Mouse (Mus musculus) liver, adult 2 months (tissue): Measurements from ENCODE around the gene Exoc7. TPM values are rescaled to one million over a fixed set of nuclear protein-coding genes. Genes with fewer than 3 reads are reported as not detected.

Experiments used
- DNase-seq: peaks from one replicate; pipeline ENCODE4 v3.0.0-alpha.2; 2011; ENCODE audit warnings: low read depth, low spot score; ENCODE audit errors: extremely low read depth
- H3K27ac ChIP-seq: fragments of 200-500 bp; replicated peaks from 2 replicates; pipeline ENCODE4 v1.5.1; 2012; ENCODE audit warnings: low read depth, mild to moderate bottlenecking, control low read depth, inconsistent platforms, low read length; ENCODE audit not compliant: insufficient read depth
- H3K27me3 ChIP-seq: fragments of 200-500 bp; 2 replicates; pipeline ENCODE4 v1.6.1; 2012; ENCODE audit warnings: mild to moderate bottlenecking, moderate library complexity, low read length, inconsistent platforms; ENCODE audit not compliant: control insufficient read depth, insufficient read depth
- H3K36me3 ChIP-seq: fragments of 200-500 bp; 2 replicates; pipeline ENCODE4 v1.6.1; 2012; ENCODE audit warnings: low read length, inconsistent platforms; ENCODE audit not compliant: control insufficient read depth, insufficient read depth
- H3K4me1 ChIP-seq: fragments of 200-500 bp; 2 replicates; pipeline ENCODE4 v1.6.1; 2011; ENCODE audit warnings: low read length; ENCODE audit not compliant: control insufficient read depth, insufficient read depth
- H3K4me3 ChIP-seq: fragments of 200-500 bp; 2 replicates; pipeline ENCODE4 v1.5.1; 2011; ENCODE audit warnings: low read depth, mild to moderate bottlenecking, control low read depth, low read length, moderate library complexity; ENCODE audit not compliant: insufficient read depth
- H3K79me2 ChIP-seq: fragments of 200-500 bp; 2 replicates; pipeline ENCODE4 v1.6.1; 2012; ENCODE audit warnings: inconsistent platforms, mild to moderate bottlenecking, low read length, moderate library complexity; ENCODE audit not compliant: control insufficient read depth, insufficient read depth
- H3K9ac ChIP-seq: fragments of 200-500 bp; 2 replicates; pipeline ENCODE4 v1.6.1; 2012; ENCODE audit warnings: low read depth, mild to moderate bottlenecking, control low read depth, inconsistent platforms, low read length
- CTCF ChIP-seq: fragments of 200-500 bp; IDR thresholded peaks from 2 replicates; pipeline ENCODE4 v1.5.1; 2011; ENCODE audit warnings: low read depth, low read length, control low read depth
- POLR2A ChIP-seq: fragments of 200-500 bp; IDR thresholded peaks from 2 replicates; pipeline ENCODE4 v1.6.1; 2011; ENCODE audit warnings: low read length, control low read depth; ENCODE audit not compliant: insufficient read depth; ENCODE audit errors: extremely low read depth
- WGBS: fragments of 180-500 bp; shearing (Covaris S2); methylation state at CpG from one replicate; pipeline ENCODE4 v1.1.7; 2018; 5-methylcytosine and 5-hydroxymethylcytosine counted together
- polyA plus RNA-seq: library from polyadenylated mRNA; depleted of rRNA; stranded (reverse); fragments of >200 nt; gene quantifications from 2 replicates; pipeline ENCODE4 v1.2.3, GENCODE M21; 2012
- total RNA-seq: library from RNA; depleted of rRNA; stranded (reverse); fragments of >200 nt; gene quantifications from 2 replicates; pipeline ENCODE4 v1.2.3, GENCODE M21; 2014

The Exoc7 gene
- total and polyA plus RNA-seq, 2 experiments, result 15.9 to 19.5 TPM

DNA sequence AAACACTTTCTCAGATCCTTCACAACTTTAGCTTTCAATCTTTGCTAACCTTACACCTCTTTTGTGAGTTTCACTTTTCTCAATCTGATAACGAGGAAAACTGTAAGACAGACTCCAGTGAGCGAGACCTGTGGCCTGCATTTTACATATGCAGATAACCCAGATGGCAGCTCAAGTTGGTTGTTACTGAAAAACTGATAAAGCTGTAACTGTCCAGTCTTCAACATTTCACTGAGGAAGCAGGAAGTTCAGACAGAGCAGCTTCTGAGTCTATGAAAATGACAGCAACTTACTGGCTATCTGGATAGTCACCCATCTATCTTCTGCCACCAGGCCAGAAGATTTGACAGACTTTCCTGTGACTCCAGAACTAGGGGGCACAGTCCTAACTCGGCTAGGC, 2.6 kb upstream of the Exoc7 start:
- H3K4me1 ChIP-seq, result peaks cover 8% of the 10 kb centered on the region
- H3K4me3 ChIP-seq, result no peak overlapping the region
- WGBS, result 58% methylated on average over 3 of the region's 3 CpGs
- H3K27me3 ChIP-seq, result no peaks in the 10 kb centered on the region
- H3K9ac ChIP-seq, result no peak overlapping the region
- no peak overlapping the region for H3K27ac ChIP-seq
- DNase-seq, result no peak
- peaks cover 1% of the 10 kb centered on the region; the same call in 1 of the 2 replicates for H3K36me3 ChIP-seq
- no peak for TF ChIP-seq CTCF
- TF ChIP-seq POLR2A, result no peak
- H3K79me2 ChIP-seq, result peaks cover 4% of the 10 kb centered on the region; the same call in 1 of the 2 replicates

DNA sequence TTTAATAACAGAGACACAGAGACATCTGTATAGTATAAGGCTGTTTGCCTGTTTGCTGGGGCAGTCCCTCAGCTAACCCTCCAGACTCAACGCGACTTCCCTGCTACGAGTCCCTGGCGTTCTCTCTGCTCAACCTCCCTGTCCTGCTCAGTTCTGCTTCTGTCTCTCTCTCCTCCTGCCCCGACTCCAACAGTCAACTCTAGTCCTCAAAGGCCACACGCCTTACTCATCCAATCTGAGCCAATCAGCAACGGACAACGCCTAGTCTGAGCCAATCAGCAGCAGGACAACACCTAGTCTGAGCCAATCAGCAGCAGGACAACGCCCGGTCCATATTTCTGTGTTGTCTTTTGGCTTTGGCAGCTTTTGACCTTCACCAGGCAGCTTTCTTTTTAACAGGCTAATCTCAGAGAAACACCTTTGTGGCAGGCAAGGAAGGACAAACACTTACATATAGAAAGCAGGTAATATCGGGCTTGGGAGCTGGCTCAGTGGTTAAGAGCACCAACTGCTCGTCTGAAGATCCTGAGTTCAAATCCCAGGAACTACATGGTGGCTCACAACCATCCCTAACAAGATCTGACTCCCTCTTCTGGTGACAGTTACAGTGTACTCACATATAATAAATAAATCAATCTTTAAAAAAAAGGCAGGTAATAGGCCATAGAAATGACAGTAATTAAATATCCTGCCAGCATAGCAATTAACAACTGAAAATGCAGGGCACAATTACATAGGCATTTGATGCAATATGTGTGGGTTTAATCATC, 914 bp upstream of the Exoc7 start:
- Histone ChIP-seq H3K79me2 (peaks cover 4% of the 10 kb centered on the region; the same call in 1 of the 2 replicates), H3K27me3 (no peaks in the 10 kb centered on the region), H3K9ac (no peak overlapping the region), H3K4me3 (no peak overlapping the region), H3K27ac (no peak overlapping the region), H3K36me3 (peaks cover 10% of the 10 kb centered on the region; the same call in 1 of the 2 replicates), H3K4me1 (peaks cover 8% of the 10 kb centered on the region)
- TF ChIP-seq POLR2A, result no peak
- no peak for TF ChIP-seq CTCF
- DNase-seq, result no peak
- WGBS, result 94% methylated on average over 12 of the region's 12 CpGs

DNA sequence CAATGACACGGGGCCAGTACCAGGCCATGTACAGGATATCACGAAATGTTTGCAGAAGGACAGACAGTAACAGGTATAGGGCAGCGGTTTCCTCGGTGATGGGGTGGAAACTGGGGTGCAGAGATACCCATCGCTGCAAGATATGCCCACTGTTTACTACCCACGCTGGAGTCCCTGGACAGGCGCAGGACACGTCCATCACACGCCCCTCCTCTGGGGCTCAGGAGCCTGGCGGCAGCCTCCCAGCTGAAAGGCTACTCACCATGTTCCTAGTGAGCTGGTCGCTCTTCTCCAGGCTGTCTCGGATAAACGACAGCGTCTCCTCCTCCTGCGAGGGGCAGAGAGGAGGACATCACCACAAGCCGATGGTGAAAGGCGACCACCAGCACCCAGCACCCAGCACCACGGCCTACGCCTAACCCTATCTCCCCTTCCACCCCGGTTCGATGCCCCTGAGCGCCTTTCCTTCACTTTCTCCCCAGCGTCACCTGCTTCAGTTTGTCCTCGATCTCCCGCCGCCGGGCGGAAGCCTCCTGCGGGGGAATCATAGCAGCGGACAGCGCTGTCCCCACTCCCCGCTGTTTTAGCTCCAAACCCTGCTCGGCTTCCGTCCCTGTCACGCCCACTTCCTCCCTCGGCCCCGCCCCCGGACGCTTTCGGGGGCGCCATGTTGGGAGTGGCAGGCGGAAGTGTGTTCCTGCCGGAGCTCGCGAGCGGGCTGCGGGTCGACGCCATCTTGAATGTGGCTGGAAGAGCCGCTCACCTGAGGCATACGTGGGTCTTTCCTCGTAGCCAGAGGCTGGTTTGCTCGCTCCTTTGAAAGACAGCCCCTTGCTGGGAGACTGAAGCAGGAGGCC, 679 bp downstream of the Exoc7 start:
- 0 out of 2 replicates have a peak, but pooled peaks have one; percentile 6 for TF ChIP-seq POLR2A
- TF ChIP-seq CTCF, result no peak
- Histone ChIP-seq H3K4me3 (peak overlapping the region; percentile 93), H3K36me3 (peaks cover 10% of the 10 kb centered on the region; the same call in 1 of the 2 replicates), H3K4me1 (peaks cover 8% of the 10 kb centered on the region), H3K79me2 (peaks cover 4% of the 10 kb centered on the region; the same call in 1 of the 2 replicates), H3K27ac (peak overlapping the region; percentile 17), H3K9ac (peak overlapping the region; percentile 87), H3K27me3 (no peaks in the 10 kb centered on the region)
- peak; percentile 75 for DNase-seq
- WGBS, result under 1% methylated on average over 53 of the region's 53 CpGs

DNA sequence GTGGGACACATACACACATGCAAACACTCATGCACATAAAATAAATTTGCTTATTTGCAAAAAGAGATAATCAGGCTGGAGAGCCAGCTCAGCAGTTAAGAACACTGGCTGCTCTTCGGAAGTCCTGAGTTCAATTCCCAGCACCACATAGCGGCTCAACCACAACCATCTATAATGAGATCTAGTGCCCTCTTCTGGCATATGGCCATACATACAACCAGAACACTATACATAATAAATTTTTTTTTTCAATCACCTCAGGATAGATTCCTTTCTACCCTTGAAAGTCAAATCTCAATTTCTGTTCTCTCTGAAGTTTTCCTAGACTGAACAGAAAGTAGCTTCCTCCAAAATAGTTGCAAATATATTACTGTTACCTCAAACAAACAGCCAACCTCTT, 1.6 kb downstream of the Exoc7 start:
- no peaks in the 10 kb centered on the region for H3K27me3 ChIP-seq
- H3K79me2 ChIP-seq, result peaks cover 4% of the 10 kb centered on the region; the same call in 1 of the 2 replicates
- H3K36me3 ChIP-seq, result peaks cover 12% of the 10 kb centered on the region; the same call in 1 of the 2 replicates
- DNase-seq, result no peak
- no peak overlapping the region for H3K4me3 ChIP-seq
- WGBS, result 99% methylated on average over 2 of the region's 2 CpGs
- H3K27ac ChIP-seq, result no peak overlapping the region
- TF ChIP-seq POLR2A, result no peak
- no peak overlapping the region for H3K9ac ChIP-seq
- H3K4me1 ChIP-seq, result peaks cover 8% of the 10 kb centered on the region

DNA sequence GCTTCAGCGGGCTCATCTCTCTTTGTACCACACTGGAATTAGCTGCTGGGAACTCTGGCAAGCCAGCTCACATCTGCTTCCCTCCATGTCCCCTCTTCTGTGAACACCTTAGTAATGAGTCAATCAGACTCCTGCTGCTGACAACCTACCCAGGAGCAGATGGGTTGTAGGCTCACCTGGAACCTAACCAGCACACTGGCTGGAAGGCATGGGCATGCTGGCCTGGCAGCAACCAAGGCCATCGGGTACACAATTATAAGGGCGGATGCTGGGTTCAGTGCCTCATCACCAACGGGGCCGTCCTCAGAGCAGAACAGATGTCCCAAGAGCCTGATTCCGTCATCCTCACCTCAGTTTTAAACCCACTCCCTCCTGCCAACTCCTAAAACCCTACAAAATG, 8.4 kb downstream of the Exoc7 start:
- WGBS, result 93% methylated on average over 6 of the region's 6 CpGs
- Histone ChIP-seq H3K27ac (no peak overlapping the region), H3K36me3 (peaks cover 6% of the 10 kb centered on the region; the same call in 1 of the 2 replicates), H3K4me3 (no peak overlapping the region), H3K9ac (no peak overlapping the region), H3K4me1 (no peaks in the 10 kb centered on the region), H3K27me3 (no peaks in the 10 kb centered on the region), H3K79me2 (no peaks in the 10 kb centered on the region)
- no peak for DNase-seq
- TF ChIP-seq POLR2A (no peak), CTCF (no peak)
